Mouse (Mus musculus): ENCODE measurements at regions not wholly inside any gene's neighbourhood (a gene's known extent, or its start where the extent isn't known, plus 50 kb on each side); places are given as distances from the start of the nearest gene placed in this dataset.
"Not testable (repeated sequence)": the region's sequence is repeated elsewhere in the genome, so short reads cannot be mapped to it uniquely, and the experiment has no call there.

- no peak for DNase-seq (ENCODE audit: extremely low spot score in 1 of 2, low spot score in 1 of 2)
Measured at GRCm38 (mm10) chr9:41464057-41464685, 302.7 kb upstream of the Ubash3b start.

DNA sequence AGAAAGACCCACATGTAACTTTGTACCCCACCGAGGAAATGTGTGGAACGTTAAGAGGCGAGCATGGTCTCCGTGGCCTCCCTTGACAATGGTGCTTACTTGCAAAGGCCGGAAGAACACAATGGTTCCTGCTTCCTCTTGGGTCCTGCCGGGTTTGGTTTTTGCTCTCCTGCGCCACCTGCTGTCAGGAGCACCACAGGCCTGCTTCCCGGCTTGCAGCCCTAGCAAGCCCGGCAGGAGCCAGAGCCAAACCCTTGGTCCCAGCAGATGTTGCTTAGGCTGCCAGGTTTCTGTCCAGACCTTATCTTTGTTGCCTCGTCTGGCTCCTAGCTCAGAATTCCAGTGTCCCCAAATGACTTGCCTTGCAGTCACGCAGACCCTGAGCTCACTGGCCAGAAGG is 300.2 kb upstream of the Ubash3b start:
- DNase-seq (ENCODE audit: extremely low spot score in 1 of 2, low spot score in 1 of 2), result peak; percentile 57 to 92

DNA sequence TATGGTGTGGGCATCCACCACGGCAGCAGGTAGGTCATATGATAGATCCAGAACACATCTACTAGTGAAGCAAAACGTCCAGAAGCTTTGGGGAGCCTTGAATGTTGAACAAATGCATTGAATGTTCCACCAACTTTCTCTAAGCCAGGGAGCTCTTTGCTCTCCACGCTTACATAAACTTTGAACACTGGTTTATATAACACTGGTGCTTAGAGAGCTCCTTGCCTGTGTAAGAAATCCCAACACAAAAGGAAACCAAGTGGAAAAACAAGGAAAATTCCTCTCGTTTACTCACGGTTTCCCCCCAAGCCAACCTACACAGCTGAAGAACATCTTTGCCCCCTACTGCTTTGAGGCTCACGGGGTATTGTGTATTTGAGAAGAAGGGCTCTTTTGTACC is 299.2 kb upstream of the Ubash3b start:
- DNase-seq (ENCODE audit: extremely low spot score in 1 of 2, low spot score in 1 of 2), result peak in 1 of 2 experiments; percentile 30

- DNase-seq (ENCODE audit: extremely low spot score in 1 of 2, low spot score in 1 of 2), result no peak
Measured at GRCm38 (mm10) chr9:41457003-41457402, 295.5 kb upstream of the Ubash3b start.

DNA sequence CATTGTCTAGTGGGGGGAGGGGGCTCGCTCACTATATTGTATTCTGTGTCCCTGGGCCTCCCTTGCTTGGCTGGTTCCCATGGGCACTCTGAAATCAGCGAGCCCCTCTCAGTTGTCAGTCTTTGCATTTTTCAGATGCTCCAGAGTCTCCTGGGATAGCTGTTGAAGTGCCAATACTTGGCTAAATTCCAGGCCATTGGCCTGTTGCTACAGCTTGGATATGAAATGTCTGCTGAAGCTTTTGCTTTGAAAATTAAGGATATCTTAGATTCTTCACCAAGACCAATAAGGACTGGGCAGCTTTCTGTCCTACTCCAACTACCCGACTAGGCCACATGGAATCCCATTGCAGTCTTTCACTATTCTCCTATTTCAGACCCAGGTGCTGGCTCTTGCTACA is 290.2 kb upstream of the Ubash3b start:
- DNase-seq (ENCODE audit: extremely low spot score in 1 of 2, low spot score in 1 of 2), result no peak

DNA sequence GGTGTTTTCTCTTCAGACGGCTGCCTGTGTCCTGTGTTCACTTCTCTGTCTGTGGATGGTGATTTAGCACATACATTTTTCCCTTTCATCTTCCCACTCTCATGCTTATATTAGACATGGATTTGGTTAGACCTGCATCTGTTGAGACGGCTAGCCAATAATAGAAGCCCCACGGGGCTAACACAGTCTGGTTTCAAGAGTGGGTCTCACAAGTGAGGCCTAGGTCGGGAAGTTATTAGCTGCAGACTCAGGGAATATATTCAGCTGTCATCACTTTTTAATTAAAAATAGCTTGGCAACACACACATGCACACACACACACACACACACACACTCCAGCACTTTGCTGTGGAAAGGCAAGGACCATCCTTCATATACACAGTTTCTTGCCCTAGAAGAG is 287.7 kb upstream of the Ubash3b start:
- DNase-seq (ENCODE audit: extremely low spot score in 1 of 2, low spot score in 1 of 2), result no peak

GRCm38 (mm10) chr9:41447902-41448301 is 286.4 kb upstream of the Ubash3b start:
- no peak for DNase-seq (ENCODE audit: extremely low spot score in 1 of 2, low spot score in 1 of 2)

- peak; percentile 41 to 69 for DNase-seq (ENCODE audit: extremely low spot score in 1 of 2, low spot score in 1 of 2)
Measured at GRCm38 (mm10) chr9:41447211-41447875, 285.8 kb upstream of the Ubash3b start.

- DNase-seq (ENCODE audit: extremely low spot score in 1 of 2, low spot score in 1 of 2), result peak; percentile 75 to 78
Measured at GRCm38 (mm10) chr9:41446431-41447203, 285.1 kb upstream of the Ubash3b start.

GRCm38 (mm10) chr9:41442418-41442817 is 280.9 kb upstream of the Ubash3b start:
- DNase-seq (ENCODE audit: extremely low spot score in 1 of 2, low spot score in 1 of 2), result peak; percentile 38 to 51

DNA sequence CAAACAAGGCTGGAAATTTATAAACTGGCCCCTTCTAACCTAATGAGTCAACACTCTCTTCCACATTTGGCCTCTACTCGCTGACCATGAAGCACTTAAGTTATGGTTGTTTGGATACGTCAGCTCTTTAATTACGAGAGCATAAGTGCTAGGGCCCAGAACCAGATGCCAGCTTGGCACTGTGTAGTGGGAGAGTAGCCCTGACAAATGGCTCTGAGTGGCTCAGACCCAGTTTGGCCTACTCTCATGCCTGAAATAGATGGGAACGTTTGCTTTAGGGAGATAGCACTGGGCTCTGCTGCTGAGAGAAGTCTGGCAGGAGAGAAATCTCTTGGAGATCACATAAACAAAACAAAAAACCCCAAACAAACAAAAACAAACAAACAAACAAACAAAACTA is 278.5 kb upstream of the Ubash3b start:
- peak in 1 of 2 experiments; percentile 42 for DNase-seq (ENCODE audit: extremely low spot score in 1 of 2, low spot score in 1 of 2)

- no peak for DNase-seq (ENCODE audit: extremely low spot score in 1 of 2, low spot score in 1 of 2)
Measured at GRCm38 (mm10) chr9:41438141-41438540, 276.6 kb upstream of the Ubash3b start.

DNA sequence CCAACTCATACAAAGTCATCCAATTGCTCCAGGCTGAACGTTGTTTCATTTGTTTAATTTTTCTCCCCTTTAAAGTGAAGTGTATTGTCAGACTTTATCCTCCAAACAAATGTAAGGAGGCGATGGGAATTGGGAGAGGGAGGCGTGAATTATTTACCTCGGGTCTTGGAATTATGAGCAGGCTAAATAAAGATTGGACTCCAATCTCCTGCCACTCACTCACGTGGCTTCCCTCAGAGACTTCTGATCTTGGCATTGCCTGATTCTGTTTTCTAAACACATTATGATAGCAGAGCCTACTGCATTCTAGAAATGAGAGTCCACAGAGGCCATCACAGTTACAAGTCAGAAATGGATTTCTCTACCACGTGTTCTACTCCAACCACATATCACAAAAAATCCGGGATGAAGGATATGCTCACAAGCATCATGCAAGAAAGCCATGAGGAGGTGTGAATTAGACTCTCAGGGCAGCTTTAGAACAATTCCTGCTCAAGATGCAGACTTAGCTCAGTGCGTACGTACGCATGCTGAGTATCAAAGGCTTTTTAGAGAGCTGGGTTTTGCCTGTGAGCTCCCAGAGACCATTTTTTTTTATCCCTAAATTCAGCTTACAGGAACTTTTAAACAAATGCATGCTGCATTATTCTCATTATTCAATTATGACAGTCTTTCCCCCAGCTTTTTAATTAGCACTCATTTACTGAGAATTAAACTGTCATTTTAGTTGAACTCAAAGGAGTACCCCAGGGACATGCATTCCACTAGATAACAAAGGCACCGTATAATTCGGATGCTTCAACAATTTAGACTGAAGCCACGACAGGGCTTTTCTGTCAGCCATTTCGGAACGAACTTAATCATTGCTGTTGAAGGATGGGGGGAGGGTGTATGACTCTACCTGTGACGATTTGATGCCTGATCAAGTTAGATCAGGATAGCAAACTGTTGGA is 269.2 kb upstream of the Ubash3b start:
- DNase-seq (ENCODE audit: extremely low spot score in 1 of 2, low spot score in 1 of 2), result no peak

- no peak for DNase-seq (ENCODE audit: extremely low spot score in 1 of 2, low spot score in 1 of 2)
Measured at GRCm38 (mm10) chr9:41429711-41430390, 268.4 kb upstream of the Ubash3b start.

DNA sequence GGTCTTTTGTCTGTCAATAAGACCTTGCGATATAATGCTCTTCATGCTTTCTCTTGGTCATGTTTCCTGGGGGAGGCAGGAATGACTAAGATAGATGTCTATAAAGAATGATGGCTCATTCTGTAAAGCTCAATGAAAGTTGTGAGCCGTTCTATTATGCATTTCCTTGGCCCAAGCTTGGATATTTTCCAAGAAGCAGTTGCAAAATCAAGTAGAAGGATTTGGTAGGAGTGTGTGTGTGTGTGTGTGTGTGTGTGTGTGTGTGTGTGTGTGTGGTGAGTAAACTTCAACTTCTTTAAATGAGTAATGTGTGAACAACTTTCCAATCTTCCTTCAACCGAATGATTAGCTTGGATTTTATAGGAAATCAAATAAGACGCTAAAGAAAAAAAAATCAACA is 267.7 kb upstream of the Ubash3b start:
- DNase-seq (ENCODE audit: extremely low spot score in 1 of 2, low spot score in 1 of 2), result no peak

DNA sequence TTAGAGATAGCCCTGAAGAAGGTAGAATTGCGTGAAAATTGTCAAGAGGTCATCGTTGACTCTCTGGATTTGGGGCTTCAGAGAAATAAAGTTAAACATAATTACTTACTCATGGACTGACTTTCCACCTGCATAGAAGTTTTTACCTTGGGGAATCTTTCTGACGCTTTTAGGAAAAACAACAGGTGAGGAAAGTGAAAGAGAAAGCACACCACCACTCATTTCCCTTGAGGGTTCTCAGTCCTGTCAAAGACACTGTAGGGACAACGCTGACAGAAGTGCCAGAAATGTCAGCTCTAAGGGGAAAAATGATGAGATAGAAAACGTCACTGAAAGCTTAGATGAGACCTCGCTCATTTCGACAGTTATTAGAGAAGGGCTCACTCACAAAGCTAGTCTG is 265.2 kb upstream of the Ubash3b start:
- no peak for DNase-seq (ENCODE audit: extremely low spot score in 1 of 2, low spot score in 1 of 2)

DNA sequence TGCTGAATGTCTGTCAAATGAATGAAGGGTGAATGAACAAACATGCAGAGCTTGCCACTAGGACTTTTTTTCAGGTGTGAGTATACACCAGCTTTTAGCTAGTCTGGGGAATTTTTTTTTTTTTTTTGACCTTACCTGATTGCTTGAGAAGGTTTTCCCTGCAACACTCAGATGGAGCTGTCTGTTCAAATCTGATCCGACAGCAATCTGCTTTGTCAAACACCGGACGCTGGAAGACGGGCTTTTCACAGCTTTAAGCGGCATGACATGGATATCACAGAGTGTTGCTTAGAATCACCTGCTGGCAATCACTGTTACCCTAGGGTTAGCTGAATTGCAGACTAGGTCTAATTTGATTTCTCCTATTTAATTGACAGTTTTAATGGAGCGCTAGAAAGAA is 263.7 kb upstream of the Ubash3b start:
- no peak for DNase-seq (ENCODE audit: extremely low spot score in 1 of 2, low spot score in 1 of 2)

- peak in 1 of 2 experiments; percentile 16 for DNase-seq (ENCODE audit: extremely low spot score in 1 of 2, low spot score in 1 of 2)
Measured at GRCm38 (mm10) chr9:41413791-41414190, 252.3 kb upstream of the Ubash3b start.

- DNase-seq (ENCODE audit: extremely low spot score in 1 of 2, low spot score in 1 of 2), result not testable (repeated sequence)
Measured at GRCm38 (mm10) chr9:41413091-41413490, 251.6 kb upstream of the Ubash3b start.

DNA sequence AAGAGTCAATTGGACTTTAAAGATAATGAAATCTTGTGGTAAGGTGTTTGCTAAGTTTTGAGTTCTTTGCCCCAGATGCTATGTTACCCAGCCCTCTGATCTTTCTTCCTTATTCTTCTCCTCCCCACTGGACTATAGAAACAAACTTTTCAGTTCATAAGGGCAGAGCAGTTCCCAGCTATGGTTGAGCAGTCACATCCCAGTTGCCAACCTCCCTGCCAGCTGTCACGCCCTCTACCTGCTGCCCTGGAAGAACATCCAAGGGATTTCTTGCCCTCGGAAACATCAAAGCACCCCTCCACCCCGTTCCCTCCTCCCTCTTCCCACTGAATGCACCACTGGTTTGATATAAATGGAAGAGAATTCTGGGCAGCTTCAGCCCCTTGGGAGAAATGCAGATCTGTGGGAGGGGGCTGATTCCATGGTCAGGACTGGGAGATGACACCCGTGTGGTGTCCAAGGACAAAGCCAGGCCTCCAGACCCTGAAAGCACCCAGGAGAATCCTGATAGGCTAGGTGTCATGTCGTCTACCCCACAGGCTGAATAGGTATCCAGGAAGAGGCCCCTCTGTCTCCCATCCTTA is 250.8 kb upstream of the Ubash3b start:
- no peak for DNase-seq (ENCODE audit: extremely low spot score in 1 of 2, low spot score in 1 of 2)

All from frontal cortex, adult 2 months (tissue).